Mouse (Mus musculus) c-Kit-positive CD71-positive TER-119-negative erythroid progenitor cells, embryonic 14.5 days (primary cell): Measurements from ENCODE around the gene Gtf3a.

Source experiments
- DNase-seq: peaks from one replicate; pipeline ENCODE4 v3.0.0-alpha.2; 2013; ENCODE audit warnings: low read depth

The Gtf3a gene

DNA sequence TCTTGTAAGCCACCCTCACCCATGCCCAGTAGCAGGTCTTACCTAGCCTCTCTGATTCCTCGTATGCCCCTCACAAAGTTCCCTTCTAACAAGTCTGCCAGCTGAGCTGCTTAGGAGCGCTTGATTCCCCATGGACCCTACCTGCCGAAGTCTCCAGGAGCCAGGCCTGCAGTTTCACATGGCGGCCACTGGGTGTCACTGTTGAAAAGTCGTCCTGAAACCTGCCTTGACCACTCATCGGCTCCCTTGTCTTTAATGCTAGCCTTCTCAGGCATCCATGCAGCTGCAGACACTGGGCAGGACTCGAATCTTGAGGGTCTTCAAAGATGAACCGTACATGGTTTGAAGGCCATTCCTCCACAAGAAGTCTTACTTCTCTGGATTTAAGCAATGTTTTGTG lies 34.8 kb downstream of the Gtf3a start:
- DNase-seq = no peak

DNA sequence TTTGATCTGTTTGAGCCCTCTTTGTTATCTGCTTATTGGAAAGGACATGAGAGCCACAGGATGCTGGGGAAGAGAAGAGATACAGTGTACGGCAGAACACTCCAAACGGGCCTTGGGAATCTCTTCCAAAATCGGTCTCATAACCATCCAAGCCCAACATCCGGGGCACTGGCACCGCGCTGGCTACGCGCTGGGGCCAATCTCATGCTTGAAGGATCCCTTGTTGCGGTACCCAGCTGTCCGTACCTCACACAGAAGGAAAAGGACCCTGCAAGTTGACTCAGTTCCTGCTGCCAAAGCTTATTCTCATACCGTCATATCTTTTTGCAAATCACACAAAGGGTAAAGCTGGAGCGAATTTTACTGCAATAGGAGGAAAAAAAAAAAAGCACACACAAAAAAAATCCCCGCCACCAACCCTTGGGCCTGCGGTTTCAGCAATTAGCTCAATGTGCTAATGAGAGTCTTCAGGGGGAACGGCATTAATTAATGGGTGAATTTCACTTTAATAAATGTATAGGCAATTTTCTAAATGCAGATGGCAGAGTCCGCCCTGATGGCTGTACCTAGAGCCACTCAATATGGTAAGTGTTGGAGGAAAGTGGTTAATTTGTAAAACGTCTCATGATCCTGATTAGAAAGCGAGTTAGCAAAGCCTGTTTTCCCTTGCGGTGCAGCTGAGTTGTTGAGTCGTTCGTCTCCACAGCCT lies 37.4 kb downstream of the Gtf3a start:
- no peak for DNase-seq

DNA sequence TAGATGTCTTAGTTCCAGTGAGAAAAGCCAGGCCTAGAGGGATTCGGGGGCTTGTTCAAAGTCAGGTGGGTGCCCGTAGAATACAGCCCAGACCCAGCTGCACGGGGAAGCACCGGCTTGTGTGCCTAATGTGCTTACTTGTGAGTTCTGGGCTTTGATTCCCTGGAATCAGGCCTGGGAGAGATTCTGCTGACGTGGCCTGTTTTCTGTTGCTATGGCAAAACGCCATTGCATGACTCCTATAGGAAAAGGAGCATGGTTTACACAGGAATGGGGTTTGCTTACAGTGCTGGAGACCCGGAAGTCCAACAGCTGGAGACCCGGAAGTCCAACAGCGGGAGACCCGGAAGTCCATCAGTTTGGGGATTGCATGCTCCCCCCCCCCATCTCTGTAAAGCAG lies 39.1 kb downstream of the Gtf3a start:
- DNase-seq = no peak

DNA sequence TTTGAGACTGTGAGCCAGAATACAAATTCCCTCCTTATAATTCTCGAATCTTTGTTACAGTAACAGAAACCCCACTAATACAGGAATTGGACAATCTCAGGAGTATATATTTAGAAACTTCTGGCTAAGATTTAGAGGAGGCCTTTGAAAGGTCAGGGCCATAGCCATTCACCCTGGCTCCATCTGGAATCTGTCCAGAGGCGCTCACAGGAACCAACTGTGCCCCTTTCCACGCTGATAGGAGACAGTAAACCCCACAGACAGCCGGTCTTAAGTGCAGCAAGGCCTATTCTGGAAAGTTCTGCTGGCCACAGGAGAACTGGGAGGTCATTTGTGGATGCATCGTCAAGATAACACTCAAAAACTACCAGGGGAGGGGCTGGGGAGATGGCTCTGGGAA lies 40.6 kb downstream of the Gtf3a start:
- DNase-seq = no peak

DNA sequence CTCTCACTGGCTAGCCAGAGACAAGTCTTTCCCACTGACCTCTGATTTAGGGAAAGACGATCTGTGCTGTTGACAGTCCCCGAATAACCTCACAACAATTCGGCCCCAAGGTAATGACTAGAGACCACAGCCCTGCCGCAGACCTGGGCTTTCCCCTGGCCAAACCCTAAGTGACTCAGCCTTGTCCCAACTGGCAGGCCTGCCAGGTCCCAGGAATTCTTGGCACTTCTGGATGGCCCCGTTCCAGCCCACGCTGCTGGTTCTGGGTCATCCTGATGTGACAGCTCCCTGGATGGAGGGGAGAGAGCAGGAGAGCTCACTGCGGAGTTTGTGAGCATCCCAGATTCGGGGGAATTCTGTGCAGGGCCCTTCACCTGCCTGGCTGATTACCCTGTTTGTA lies 45.1 kb downstream of the Gtf3a start:
- no peak for DNase-seq

DNA sequence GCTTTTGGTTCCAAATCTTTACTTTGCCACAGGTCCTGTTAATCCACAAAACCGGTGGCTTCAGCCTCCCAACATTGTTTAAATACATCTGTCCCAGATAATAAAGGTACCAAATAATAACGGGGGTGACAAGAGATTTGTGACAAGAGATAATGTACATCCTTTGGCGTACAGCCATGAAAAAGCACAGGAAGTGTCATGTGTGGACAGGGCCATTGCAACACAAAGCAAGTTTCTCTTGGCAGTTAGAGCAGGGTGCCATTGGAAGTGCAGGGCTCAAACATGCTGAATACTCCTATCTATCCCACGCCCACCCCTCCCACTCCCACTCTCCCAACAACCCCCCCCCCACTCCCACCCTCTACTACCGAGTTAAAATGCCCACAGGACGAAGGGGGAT lies 46.5 kb downstream of the Gtf3a start:
- DNase-seq = no peak

DNA sequence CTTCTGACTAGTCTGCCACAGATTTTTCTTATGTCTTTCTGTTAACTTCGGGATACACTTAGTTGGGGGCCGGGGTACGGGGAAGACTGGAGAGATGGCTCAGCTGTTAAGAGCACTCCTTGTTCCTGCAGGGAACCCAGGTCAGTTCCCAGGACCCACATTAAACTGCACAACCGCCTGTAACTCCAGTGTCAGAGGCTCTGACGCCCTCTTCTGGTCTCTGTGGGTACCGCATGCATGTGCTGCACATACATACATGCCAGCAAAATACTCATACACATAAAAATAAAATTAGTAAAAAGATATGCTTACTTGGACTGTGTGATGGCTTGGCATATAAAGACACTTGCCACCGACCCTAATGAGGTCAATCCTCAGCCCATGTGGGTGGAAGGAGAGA lies 48.4 kb downstream of the Gtf3a start:
- DNase-seq = no peak

DNA sequence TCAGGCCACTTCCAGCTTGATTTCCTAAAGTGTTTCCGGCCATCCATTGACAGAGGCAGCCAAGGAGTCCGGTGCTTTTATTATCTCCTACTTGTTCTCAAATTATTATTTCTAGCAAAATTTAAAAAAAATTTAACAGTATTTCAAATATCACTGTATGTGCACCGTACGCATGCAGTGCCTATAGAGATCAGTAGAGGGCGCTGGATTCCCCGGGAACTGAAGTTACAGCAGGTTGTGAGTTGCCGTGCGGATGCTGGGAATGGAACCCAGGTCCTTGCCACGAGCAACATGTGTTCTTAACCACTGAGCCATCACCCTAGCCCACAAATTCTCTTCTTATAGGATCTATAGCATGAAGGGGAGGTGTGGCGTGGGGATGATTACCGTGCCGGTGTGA lies 50.3 kb downstream of the Gtf3a start:
- DNase-seq = no peak

DNA sequence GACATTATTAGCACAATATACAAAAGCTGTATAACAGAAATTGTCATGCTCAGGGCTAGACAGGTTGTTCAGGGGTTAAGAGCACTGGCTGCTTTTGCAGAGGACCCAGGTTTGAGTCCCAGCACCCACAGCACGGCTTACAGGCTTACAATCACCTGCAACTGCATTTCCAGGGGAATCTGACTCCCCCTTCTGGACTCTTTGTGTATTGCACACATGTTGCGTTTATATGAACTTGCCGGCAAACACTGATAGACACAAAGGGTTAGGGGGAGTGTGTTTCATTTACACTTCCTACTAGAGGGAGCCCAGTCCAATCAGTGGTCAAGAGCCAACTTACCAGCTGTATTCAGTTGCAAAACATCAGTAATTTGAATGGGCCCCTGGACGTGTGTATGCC lies 52.9 kb downstream of the Gtf3a start:
- DNase-seq = peak; percentile 5

DNA sequence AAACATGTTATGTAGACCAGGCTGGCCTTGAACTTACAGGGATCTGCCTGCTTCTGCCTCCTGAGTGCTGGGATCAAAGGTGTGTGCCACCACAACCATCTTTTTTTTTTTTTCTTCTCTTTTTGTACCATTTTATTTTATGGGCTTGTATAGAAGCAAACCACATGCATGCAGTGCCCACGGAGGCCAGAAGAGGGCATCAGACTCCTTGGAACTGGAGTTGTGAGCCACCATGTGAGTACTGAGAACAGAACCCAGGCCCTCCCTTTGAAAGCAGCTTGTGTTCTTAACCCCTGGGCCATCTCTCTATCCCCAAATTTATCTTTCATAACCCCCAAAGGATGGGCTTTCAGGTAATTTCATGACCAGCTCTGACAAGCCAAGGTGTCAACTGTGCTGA lies 54.8 kb downstream of the Gtf3a start:
- DNase-seq = no peak
